Mouse (Mus musculus) heart, postnatal 0 days (tissue): ENCODE results near the gene Ptprj.

ENCODE experiments used
- CTCF ChIP-seq: IDR thresholded peaks from 2 replicates; pipeline ENCODE4 v1.5.1; 2016; ENCODE audit warnings: antibody characterized with exemption, control low read depth, low read depth
- EP300 ChIP-seq: IDR thresholded peaks from 2 replicates; pipeline ENCODE4 v1.6.1; 2016; ENCODE audit warnings: antibody characterized with exemption, low read depth

- no peak for TF ChIP-seq CTCF
- TF ChIP-seq EP300 = no peak
These were observed 25.6 kb downstream of the Ptprj start for GRCm38 (mm10) chr2:90554806-90555205.
